Mouse (Mus musculus) duodenum, adult 2 months (tissue): ENCODE data around the gene Ctsm. TPM values are rescaled to one million over a fixed set of nuclear protein-coding genes. Genes with fewer than 3 reads are reported as not detected.

ENCODE experiments used
- polyA plus RNA-seq: library from polyadenylated mRNA; depleted of rRNA; stranded (reverse); fragments of >200 nt; gene quantifications from 2 replicates; pipeline ENCODE4 v1.2.3, GENCODE M21; 2012; ENCODE audit warnings: low replicate concordance; rRNA removed

The Ctsm gene
- polyA plus RNA-seq: not detected in 2 replicates

GRCm38 (mm10) chr13:61541631-61542030 lies at the start of gene Ctsm:
Gene Ctsm, minus strand, starts transcription at chr13:61541839.

GRCm38 (mm10) chr13:61570027-61570426 lies 28.4 kb upstream of the Ctsm start, which contains the start of gene Cts3:
Gene Cts3, minus strand, starts transcription at chr13:61570127.

GRCm38 (mm10) chr13:61568074-61568473 lies 26.4 kb upstream of the Ctsm start, which contains the start of gene Gm49352:
Gene Gm49352, minus strand, starts transcription at chr13:61568174.

Other genes with a start within 250 kb of the Ctsm start
- not detected in 2 replicates for gene Cts7, start 183.6 kb downstream of the Ctsm start, polyA plus RNA-seq
- gene Gm49352, start 26.3 kb upstream of the Ctsm start, polyA plus RNA-seq: not detected in 2 replicates
- gene Cts3, start 28.3 kb upstream of the Ctsm start, polyA plus RNA-seq: not detected in 2 replicates